Mouse (Mus musculus): Measurements from ENCODE around the gene Tpmt.

- TF ChIP-seq RCOR1 (conservative IDR thresholded peaks at IDR 0.05; ENCODE audit: low read depth, low read length) (no peak), KAT2A (IDR thresholded peaks at IDR 0.05; ENCODE audit: insufficient replicate concordance, low read length) (no peak), CTCF (conservative IDR thresholded peaks at IDR 0.05 in 1 of 2, IDR thresholded peaks at IDR 0.05 in 1 of 2; ENCODE audit: low read depth in 2 of 2, low read length in 2 of 2) (no peak), POLR2A (IDR thresholded peaks at IDR 0.05; ENCODE audit: low read depth, low read length) (no peak), EP300 (IDR thresholded peaks at IDR 0.05; ENCODE audit: low read length) (no peak), MXI1 (IDR thresholded peaks at IDR 0.05; ENCODE audit: low read depth, low read length) (no peak), MAFK (IDR thresholded peaks at IDR 0.05; ENCODE audit: insufficient replicate concordance, low read length) (no peak), GABPA (IDR thresholded peaks at IDR 0.05; ENCODE audit: insufficient replicate concordance, low read depth, low read length) (no peak), UBTF (IDR thresholded peaks at IDR 0.05; ENCODE audit: low read depth, low read length) (no peak), MAX (IDR thresholded peaks at IDR 0.05; ENCODE audit: low read length) (no peak)
Observed at GRCm38 (mm10) chr13:47020798-47021197, 23.7 kb downstream of the Tpmt start.

Measured in CH12.LX (cell line).